Mouse (Mus musculus) macrophage (primary cell): ENCODE results near the gene Wap. TPM values are rescaled to one million over a fixed set of nuclear protein-coding genes. Genes with fewer than 3 reads are reported as not detected.

Experiments
- H3K27ac ChIP-seq: fragments of 350-480 bp; formaldehyde crosslinking; 2 replicates; pipeline ENCODE4 v1.9.0; 2021
- H3K36me3 ChIP-seq: fragments of 350-480 bp; formaldehyde crosslinking; 2 replicates; pipeline ENCODE4 v1.9.0; 2021; ENCODE audit errors: inconsistent target
- H3K4me3 ChIP-seq: fragments of 350-480 bp; formaldehyde crosslinking; 2 replicates; pipeline ENCODE4 v1.9.0; 2021; ENCODE audit errors: inconsistent target
- H3K79me2 ChIP-seq: fragments of 350-480 bp; formaldehyde crosslinking; 2 replicates; pipeline ENCODE4 v1.9.0; 2021; ENCODE audit errors: inconsistent target
- WGBS: methylation state at CpG from one replicate; pipeline ENCODE4 v1.1.7; 2026; ENCODE audit warnings: inconsistent platforms; ENCODE audit not compliant: missing documents; 5-methylcytosine and 5-hydroxymethylcytosine counted together
- polyA plus RNA-seq: library from polyadenylated mRNA; stranded (reverse); fragments of 250-400 nt; gene quantifications from 3 replicates; pipeline ENCODE4 v1.2.4, GENCODE M21; 2018; ENCODE audit warnings: inconsistent platforms

Gene Wap
- polyA plus RNA-seq, 1 experiment from 2014 or later, result not detected

- no peaks in the 10 kb centered on the region for H3K79me2 ChIP-seq
- no peak within 1 kb of the TSS for H3K4me3 ChIP-seq
- no peak within 1 kb of the TSS for H3K27ac ChIP-seq
- H3K36me3 ChIP-seq, result no peaks in the 10 kb centered on the region
- WGBS, result 10% methylated on average over 41 of the region's 41 CpGs
These were observed 32.7 kb downstream of the Wap start, which contains the start of gene Nacad for GRCm38 (mm10) chr11:6605491-6606399. Gene Nacad, minus strand, starts transcription at chr11:6606053.

GRCm38 (mm10) chr11:6605021-6605481 is 33.4 kb downstream of the Wap start:
- WGBS, result 34% methylated on average over 13 of the region's 13 CpGs
- Histone ChIP-seq H3K79me2 (no peaks in the 10 kb centered on the region), H3K4me3 (no peak overlapping the region), H3K36me3 (no peaks in the 10 kb centered on the region), H3K27ac (no peak overlapping the region)

- Histone ChIP-seq H3K27ac (no peak overlapping the region), H3K79me2 (no peaks in the 10 kb centered on the region), H3K4me3 (no peak overlapping the region), H3K36me3 (no peaks in the 10 kb centered on the region)
These were observed 33.9 kb downstream of the Wap start for GRCm38 (mm10) chr11:6604604-6604936.

DNA sequence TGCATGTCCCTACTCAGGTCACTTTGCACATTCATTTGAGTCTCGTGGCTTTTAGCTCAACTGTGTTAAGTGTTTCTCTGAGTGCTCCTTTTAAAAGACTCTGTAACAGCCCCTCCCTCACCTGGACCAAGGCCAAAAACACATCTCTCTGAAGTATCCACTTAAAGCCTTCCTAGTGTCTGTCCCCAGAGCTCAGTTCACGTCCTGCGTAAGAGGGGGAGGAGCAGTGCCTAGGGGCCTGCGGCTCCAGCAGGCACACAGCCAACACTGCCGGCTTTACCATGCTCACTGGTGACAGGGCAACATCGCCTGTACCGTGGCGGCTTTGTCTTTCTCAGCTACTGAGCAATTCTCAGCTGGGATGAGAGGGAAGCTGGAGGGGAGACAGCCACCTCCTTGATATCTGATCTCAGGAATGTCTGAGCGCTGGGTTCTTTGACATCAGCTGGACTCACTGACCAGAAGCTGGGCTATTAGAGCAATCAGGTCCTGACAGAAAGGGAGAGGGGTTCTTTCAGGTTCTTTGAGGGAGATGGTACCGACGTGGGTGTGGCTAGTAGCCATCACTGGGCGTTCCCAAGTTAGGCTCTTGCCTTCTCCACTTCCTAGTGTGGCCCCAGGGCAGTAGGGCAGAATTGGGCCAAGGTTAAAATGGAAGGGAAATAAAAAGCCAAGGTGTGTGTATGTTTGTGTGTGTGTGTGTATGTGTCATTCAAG is 34.4 kb downstream of the Wap start:
- Histone ChIP-seq H3K27ac (no peak overlapping the region), H3K36me3 (no peaks in the 10 kb centered on the region), H3K79me2 (no peaks in the 10 kb centered on the region), H3K4me3 (no peak overlapping the region)
- 23% methylated on average over 12 of the region's 12 CpGs for WGBS

DNA sequence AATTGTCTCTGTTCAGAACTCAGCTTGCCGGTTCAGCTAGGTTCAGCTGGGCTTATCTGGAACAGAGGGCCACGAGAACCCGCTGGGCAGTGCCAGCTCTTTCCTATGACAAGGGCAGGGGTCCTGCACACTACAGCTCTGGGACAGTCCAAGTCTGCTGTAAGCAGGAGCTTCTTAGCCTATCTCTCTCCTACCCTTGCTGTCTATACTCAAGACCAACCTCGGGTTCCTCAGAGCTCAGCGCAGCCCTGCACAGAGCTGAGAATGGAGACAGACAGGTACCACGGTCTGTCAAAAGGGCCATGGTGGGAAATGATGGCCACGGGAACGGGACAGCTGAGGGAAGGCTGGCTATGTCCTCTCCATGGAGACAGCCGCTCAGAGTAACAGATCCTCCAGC is 35.2 kb downstream of the Wap start:
- H3K36me3 ChIP-seq, result 0 out of 2 replicates have a peak, but pooled peaks cover 4% of the 10 kb centered on the region
- H3K4me3 ChIP-seq, result no peak overlapping the region
- no peak overlapping the region for H3K27ac ChIP-seq
- WGBS, result 75% methylated on average over 9 of the region's 9 CpGs
- no peaks in the 10 kb centered on the region for H3K79me2 ChIP-seq

GRCm38 (mm10) chr11:6602662-6603061 is 35.8 kb downstream of the Wap start:
- 74% methylated on average over 5 of the region's 9 CpGs for WGBS
- peaks cover 9% of the 10 kb centered on the region; the same call in 1 of the 2 replicates for H3K36me3 ChIP-seq
- H3K27ac ChIP-seq, result no peak overlapping the region
- H3K79me2 ChIP-seq, result no peaks in the 10 kb centered on the region
- no peak overlapping the region for H3K4me3 ChIP-seq

DNA sequence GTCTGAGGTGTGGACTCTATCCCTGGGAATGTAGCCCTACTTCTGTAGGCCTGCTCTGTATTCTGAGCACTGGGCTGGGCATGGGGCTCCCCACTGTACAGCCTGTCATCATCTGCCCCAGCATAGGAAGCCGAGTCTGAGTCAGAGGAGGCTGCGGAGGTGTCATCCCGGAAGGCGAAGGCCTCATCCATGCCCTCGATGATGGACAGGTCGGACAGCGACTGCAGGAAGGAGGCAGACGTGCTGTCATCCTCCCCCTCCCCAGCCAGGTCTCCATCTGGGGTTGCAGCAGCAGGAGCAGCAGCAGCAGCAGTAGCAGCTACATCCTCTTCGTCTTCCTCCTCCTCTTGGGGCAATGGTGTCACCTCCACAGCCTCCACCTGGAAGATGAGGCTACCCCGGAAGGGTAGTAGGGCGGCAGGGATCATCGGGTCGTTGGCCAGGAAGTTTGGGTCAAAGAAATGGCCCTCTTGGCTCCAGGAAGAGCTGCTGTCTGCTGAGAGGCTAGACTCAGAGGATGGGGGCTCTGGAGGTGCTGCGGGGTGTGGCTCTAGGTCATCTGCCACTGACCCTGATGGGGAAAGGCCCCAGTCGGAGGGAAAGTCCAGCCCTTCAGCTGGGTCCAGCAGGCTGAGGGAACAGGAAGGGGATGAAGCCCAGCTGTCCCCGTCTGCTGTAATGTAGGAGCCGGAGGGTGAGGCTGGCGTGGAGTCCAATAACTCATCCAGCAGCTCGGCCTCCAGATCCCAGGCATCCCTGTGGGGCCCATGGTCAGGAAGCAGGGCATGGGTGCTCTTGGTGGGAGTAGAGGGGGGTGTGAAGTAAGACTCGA is 36.6 kb downstream of the Wap start:
- Histone ChIP-seq H3K36me3 (peaks cover 17% of the 10 kb centered on the region; the same call in 1 of the 2 replicates), H3K27ac (no peak overlapping the region), H3K4me3 (no peak overlapping the region), H3K79me2 (no peaks in the 10 kb centered on the region)
- WGBS, result 69% methylated on average over 18 of the region's 20 CpGs

- no peak overlapping the region for H3K27ac ChIP-seq
- no peak overlapping the region for H3K4me3 ChIP-seq
These were observed 38.0 kb downstream of the Wap start for GRCm38 (mm10) chr11:6600284-6600944.

GRCm38 (mm10) chr11:6599831-6600230 is 38.6 kb downstream of the Wap start:
- H3K27ac ChIP-seq, result no peak overlapping the region
- WGBS, result 87% methylated on average over 6 of the region's 6 CpGs
- peaks cover 38% of the 10 kb centered on the region for H3K36me3 ChIP-seq
- no peak overlapping the region for H3K4me3 ChIP-seq
- H3K79me2 ChIP-seq, result no peaks in the 10 kb centered on the region

More at GRCm38 (mm10) chr11:6600284-6600944, 38.0 kb downstream of the Wap start:
- 78% methylated on average over 8 of the region's 8 CpGs for WGBS
- Histone ChIP-seq H3K79me2 (no peaks in the 10 kb centered on the region), H3K36me3 (peaks cover 32% of the 10 kb centered on the region)

GRCm38 (mm10) chr11:6599011-6599681 is 39.3 kb downstream of the Wap start:
- Histone ChIP-seq H3K36me3 (peaks cover 44% of the 10 kb centered on the region), H3K79me2 (no peaks in the 10 kb centered on the region), H3K4me3 (no peak overlapping the region), H3K27ac (no peak overlapping the region)
- WGBS, result 81% methylated on average over 27 of the region's 27 CpGs

- H3K36me3 ChIP-seq, result peaks cover 52% of the 10 kb centered on the region
- H3K27ac ChIP-seq, result no peak overlapping the region
- WGBS, result 87% methylated on average over 19 of the region's 19 CpGs
- no peak overlapping the region for H3K4me3 ChIP-seq
- H3K79me2 ChIP-seq, result no peaks in the 10 kb centered on the region
These were observed 40.1 kb downstream of the Wap start for GRCm38 (mm10) chr11:6598191-6598889.

DNA sequence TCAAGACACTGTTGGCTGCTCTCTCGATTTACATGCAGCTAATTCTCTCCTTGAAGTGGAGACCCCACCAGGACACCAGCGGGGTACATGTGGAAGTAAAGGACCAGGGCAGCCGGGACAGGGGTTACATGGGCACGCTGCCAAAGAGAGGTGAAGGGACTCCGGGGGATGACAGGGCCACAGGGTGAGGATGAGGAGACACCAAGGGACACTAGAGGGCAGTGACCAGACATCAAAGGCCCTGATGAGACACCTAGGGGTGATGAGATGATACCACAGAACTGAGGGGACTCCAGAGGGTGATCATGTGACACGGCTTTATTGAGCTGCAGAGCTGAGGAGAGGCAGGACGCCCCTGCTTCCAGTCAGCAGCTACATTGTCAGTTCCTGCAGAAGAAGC is 40.9 kb downstream of the Wap start:
- no peak overlapping the region for H3K4me3 ChIP-seq
- peaks cover 61% of the 10 kb centered on the region for H3K36me3 ChIP-seq
- 86% methylated on average over 7 of the region's 7 CpGs for WGBS
- H3K79me2 ChIP-seq, result no peaks in the 10 kb centered on the region
- no peak overlapping the region for H3K27ac ChIP-seq

DNA sequence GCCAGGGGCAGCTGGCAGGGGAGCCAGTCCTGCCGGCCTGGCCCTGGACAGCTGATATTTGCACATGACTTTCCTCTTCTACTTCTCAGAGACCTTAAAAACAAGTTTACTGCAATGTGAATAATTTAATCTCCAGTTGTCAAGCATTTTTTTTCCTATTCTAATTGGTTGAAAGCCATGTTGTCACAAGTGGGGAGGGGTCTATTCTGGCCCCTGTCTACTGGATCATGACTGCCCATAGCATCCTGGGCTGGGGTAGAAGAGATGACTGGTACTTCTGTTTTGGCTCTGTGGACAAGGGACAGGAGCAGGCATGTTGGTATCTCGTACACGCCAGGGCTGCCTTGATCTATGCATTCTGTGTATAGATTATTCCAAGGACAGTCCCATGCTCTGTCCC is 41.8 kb downstream of the Wap start:
- Histone ChIP-seq H3K36me3 (peaks cover 70% of the 10 kb centered on the region), H3K79me2 (no peaks in the 10 kb centered on the region), H3K4me3 (no peak overlapping the region), H3K27ac (no peak overlapping the region)
- WGBS, result 95% methylated on average over 3 of the region's 3 CpGs
